Mouse (Mus musculus): ENCODE measurements around the gene Gp1ba.

DNA sequence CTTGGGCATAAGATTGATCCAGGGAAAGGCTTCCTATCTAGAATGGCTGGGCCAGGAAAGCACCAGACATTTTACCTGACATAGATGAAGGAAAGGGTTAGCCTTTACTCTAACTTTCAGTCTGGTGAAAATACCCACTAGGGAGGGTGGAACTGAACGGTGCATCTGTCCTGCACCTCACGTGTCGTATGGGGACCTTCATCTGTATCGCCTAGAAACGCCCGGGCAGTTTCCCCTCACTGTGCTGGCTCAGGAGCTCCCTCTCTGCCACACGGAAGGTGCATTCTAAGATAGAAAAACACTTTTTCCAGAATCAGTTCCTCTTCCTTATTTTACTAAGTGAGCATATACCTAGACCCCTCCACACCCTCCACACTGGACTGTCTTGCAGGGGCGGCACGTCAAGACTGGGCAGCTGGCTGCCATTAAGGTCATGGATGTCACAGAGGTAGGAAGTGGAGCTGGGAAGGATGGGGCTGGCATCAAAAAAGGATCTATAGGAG lies 40.4 kb upstream of the Gp1ba start:
- TF ChIP-seq EP300 (IDR thresholded peaks at IDR 0.05; ENCODE audit: low read depth in 1 of 2, low read length in 2 of 2) (no peak), CTCF (IDR thresholded peaks at IDR 0.05 in 2 of 3, conservative IDR thresholded peaks at IDR 0.05 in 1 of 3; ENCODE audit: control insufficient read depth in 1 of 3, insufficient read depth in 1 of 3, low read depth in 2 of 3, low read length in 3 of 3, poor library complexity in 1 of 3, severe bottlenecking in 1 of 3) (no peak)
